Mouse (Mus musculus): ENCODE results near the gene Ubp1.

- TF ChIP-seq EP300 (IDR thresholded peaks at IDR 0.05; ENCODE audit: insufficient read depth, low read depth, low read length), result no peak
- no peak for TF ChIP-seq CTCF (IDR thresholded peaks at IDR 0.05)
Measured at GRCm38 (mm10) chr9:114011203-114011602, 80.5 kb downstream of the Ubp1 start.
